Mouse (Mus musculus): ENCODE measurements around the gene Tnrc6a.

Tnrc6a gene

GRCm38 (mm10) chr7:123189762-123190161 is 66.1 kb downstream of the Tnrc6a start:
- no peak for DNase-seq (ENCODE audit: low read depth)

GRCm38 (mm10) chr7:123191731-123192130 is 68.0 kb downstream of the Tnrc6a start:
- no peak for DNase-seq (ENCODE audit: low read depth)

- DNase-seq (ENCODE audit: low read depth), result no peak
Measured at GRCm38 (mm10) chr7:123193201-123193600, 69.5 kb downstream of the Tnrc6a start.

GRCm38 (mm10) chr7:123194696-123195095 is 71.0 kb downstream of the Tnrc6a start:
- no peak for DNase-seq (ENCODE audit: low read depth)

GRCm38 (mm10) chr7:123196432-123196831 is 72.7 kb downstream of the Tnrc6a start:
- no peak for DNase-seq (ENCODE audit: low read depth)

GRCm38 (mm10) chr7:123198695-123199094 is 75.0 kb downstream of the Tnrc6a start:
- DNase-seq (ENCODE audit: low read depth), result no peak

GRCm38 (mm10) chr7:123199151-123199550 is 75.5 kb downstream of the Tnrc6a start:
- no peak for DNase-seq (ENCODE audit: low read depth)

GRCm38 (mm10) chr7:123199656-123200206 is 76.0 kb downstream of the Tnrc6a start:
- no peak for DNase-seq (ENCODE audit: low read depth)

GRCm38 (mm10) chr7:123200722-123201121 is 77.0 kb downstream of the Tnrc6a start:
- no peak for DNase-seq (ENCODE audit: low read depth)

- DNase-seq (ENCODE audit: low read depth), result peak; percentile 17
Measured at GRCm38 (mm10) chr7:123205261-123205660, 81.6 kb downstream of the Tnrc6a start.

GRCm38 (mm10) chr7:123207561-123207960 is 83.9 kb downstream of the Tnrc6a start:
- no peak for DNase-seq (ENCODE audit: low read depth)

GRCm38 (mm10) chr7:123209864-123210263 is 86.2 kb downstream of the Tnrc6a start:
- no peak for DNase-seq (ENCODE audit: low read depth)

GRCm38 (mm10) chr7:123211461-123211860 is 87.8 kb downstream of the Tnrc6a start:
- DNase-seq (ENCODE audit: low read depth), result no peak

GRCm38 (mm10) chr7:123212316-123212715 is 88.6 kb downstream of the Tnrc6a start:
- no peak for DNase-seq (ENCODE audit: low read depth)

GRCm38 (mm10) chr7:123214365-123215075 is 90.8 kb downstream of the Tnrc6a start, which contains the start of gene Slc5a11:
Gene Slc5a11, plus strand, starts transcription at chr7:123214780.
- DNase-seq (ENCODE audit: low read depth), result no peak

GRCm38 (mm10) chr7:123215138-123215537 is 91.5 kb downstream of the Tnrc6a start:
- DNase-seq (ENCODE audit: low read depth), result no peak

GRCm38 (mm10) chr7:123217448-123218354 is 94.0 kb downstream of the Tnrc6a start:
- DNase-seq (ENCODE audit: low read depth), result no peak

- no peak for DNase-seq (ENCODE audit: low read depth)
Measured at GRCm38 (mm10) chr7:123218620-123219019, 94.9 kb downstream of the Tnrc6a start.

- DNase-seq (ENCODE audit: low read depth), result no peak
Measured at GRCm38 (mm10) chr7:123219781-123220632, 96.3 kb downstream of the Tnrc6a start.

GRCm38 (mm10) chr7:123220633-123220942 is 96.9 kb downstream of the Tnrc6a start:
- DNase-seq (ENCODE audit: low read depth), result no peak

GRCm38 (mm10) chr7:123224076-123224475 is 100.4 kb downstream of the Tnrc6a start:
- no peak for DNase-seq (ENCODE audit: low read depth)

GRCm38 (mm10) chr7:123225159-123225558 is 101.5 kb downstream of the Tnrc6a start:
- no peak for DNase-seq (ENCODE audit: low read depth)
